Mouse (Mus musculus) thymus, adult 2 months (tissue): ENCODE results near the gene Gabarapl2.

Experiments
- CTCF ChIP-seq: fragments of 200-500 bp; IDR thresholded peaks from 2 replicates; pipeline ENCODE4 v1.5.1; 2012; ENCODE audit warnings: mild to moderate bottlenecking, control low read depth, low read length, moderate library complexity, borderline replicate concordance; ENCODE audit not compliant: control insufficient read depth, poor library complexity, insufficient read depth; ENCODE audit errors: extremely low read depth
- POLR2A ChIP-seq: fragments of 200-500 bp; IDR thresholded peaks from 2 replicates; pipeline ENCODE4 v1.6.1; 2012; ENCODE audit warnings: mild to moderate bottlenecking, low read length, control low read depth, moderate library complexity; ENCODE audit not compliant: control insufficient read depth, poor library complexity, insufficient read depth; ENCODE audit errors: extremely low read depth

GRCm38 (mm10) chr8:111968541-111968940, 28.0 kb downstream of the Gabarapl2 start:
- TF ChIP-seq POLR2A (no peak), CTCF (no peak)
